Mouse (Mus musculus): ENCODE measurements around the gene Mmp9. TPM values are rescaled to one million over a fixed set of nuclear protein-coding genes. Genes with fewer than 3 reads are reported as not detected.

The Mmp9 gene
- polyA plus RNA-seq, 1 experiment from 2014 or later: 37.2 TPM

GRCm38 (mm10) chr2:164942692-164943290 is 2.2 kb downstream of the Mmp9 start:
- Histone ChIP-seq H3K4me2 (no peak overlapping the region), H3K27ac (replicated peaks) (no peak overlapping the region), H3K9ac (no peak overlapping the region), H3K4me3 (no peak overlapping the region), H3K27me3 (peaks cover 21% of the 10 kb centered on the region), H3K36me3 (no peaks in the 10 kb centered on the region), H3K4me1 (replicated peaks) (peaks cover 27% of the 10 kb centered on the region), H3K9me3 (no peaks in the 10 kb centered on the region)
- whole genome bisulfite sequencing: 20% methylated on average over 5 of the region's 5 CpGs
- ATAC-seq (ENCODE audit: low FRiP score, low read depth): no peak

DNA sequence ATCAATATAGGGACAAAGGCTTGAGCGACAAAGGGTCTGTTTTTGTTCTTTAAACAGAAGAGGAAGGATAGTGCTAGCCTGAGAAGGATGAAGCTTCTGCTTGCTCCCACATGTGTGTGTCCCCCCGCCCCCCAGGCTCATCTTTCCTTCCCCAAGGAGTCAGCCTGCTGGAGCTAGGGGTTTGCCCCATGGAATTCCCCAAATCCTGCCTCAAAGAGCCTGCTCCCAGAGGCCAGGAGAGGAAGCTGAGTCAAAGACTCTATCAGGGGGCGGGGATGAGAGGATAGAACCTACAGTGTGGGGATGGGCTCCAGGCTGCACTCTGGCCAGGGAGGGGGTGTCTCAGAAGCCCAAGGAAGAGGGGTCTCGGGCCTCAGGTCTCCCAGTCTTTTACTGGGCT is 6.9 kb downstream of the Mmp9 start:
- Histone ChIP-seq H3K27me3 (peaks cover 64% of the 10 kb centered on the region), H3K4me2 (no peak overlapping the region), H3K4me3 (no peak overlapping the region), H3K36me3 (no peaks in the 10 kb centered on the region), H3K9me3 (no peaks in the 10 kb centered on the region), H3K4me1 (replicated peaks) (peaks cover 13% of the 10 kb centered on the region), H3K9ac (no peak overlapping the region), H3K27ac (replicated peaks) (no peak overlapping the region)
- ATAC-seq (ENCODE audit: low FRiP score, low read depth): no peak
- 33% methylated on average over 4 of the region's 4 CpGs for WGBS

GRCm38 (mm10) chr2:164947930-164948329 is 7.3 kb downstream of the Mmp9 start:
- no peaks in the 10 kb centered on the region for H3K36me3 ChIP-seq
- no peak for ATAC-seq (ENCODE audit: low FRiP score, low read depth)
- H3K4me3 ChIP-seq: no peak overlapping the region
- H3K9ac ChIP-seq: no peak overlapping the region
- peaks cover 66% of the 10 kb centered on the region for H3K27me3 ChIP-seq
- H3K9me3 ChIP-seq: no peaks in the 10 kb centered on the region
- no peak overlapping the region for H3K27ac ChIP-seq (replicated peaks)
- H3K4me1 ChIP-seq (replicated peaks): peaks cover 16% of the 10 kb centered on the region
- no peak overlapping the region for H3K4me2 ChIP-seq
- WGBS: 14% methylated on average over 6 of the region's 7 CpGs

DNA sequence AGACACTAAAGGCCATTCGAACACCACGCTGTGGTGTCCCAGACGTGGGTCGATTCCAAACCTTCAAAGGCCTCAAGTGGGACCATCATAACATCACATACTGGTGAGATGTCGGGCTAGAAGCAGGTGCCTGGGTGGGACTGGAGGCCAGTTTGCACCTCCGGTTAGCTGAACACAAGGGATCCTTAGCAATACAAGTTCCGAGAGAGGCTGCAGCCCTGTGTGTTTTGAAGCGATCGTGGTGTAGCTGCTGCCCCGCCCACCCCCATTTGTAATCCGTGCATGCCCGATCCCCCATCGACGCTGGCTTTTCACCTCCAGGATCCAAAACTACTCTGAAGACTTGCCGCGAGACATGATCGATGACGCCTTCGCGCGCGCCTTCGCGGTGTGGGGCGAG is 8.4 kb downstream of the Mmp9 start:
- Histone ChIP-seq H3K4me1 (replicated peaks) (peaks cover 23% of the 10 kb centered on the region), H3K4me2 (peak overlapping the region; percentile 47), H3K9ac (no peak overlapping the region), H3K9me3 (no peaks in the 10 kb centered on the region), H3K36me3 (no peaks in the 10 kb centered on the region), H3K4me3 (peak overlapping the region; percentile 27), H3K27me3 (peaks cover 69% of the 10 kb centered on the region), H3K27ac (replicated peaks) (no peak overlapping the region)
- no peak for ATAC-seq (ENCODE audit: low FRiP score, low read depth)
- 5% methylated on average over 25 of the region's 25 CpGs for WGBS

GRCm38 (mm10) chr2:164950501-164950900 is 9.9 kb downstream of the Mmp9 start:
- H3K36me3 ChIP-seq: no peaks in the 10 kb centered on the region
- no peaks in the 10 kb centered on the region for H3K9me3 ChIP-seq
- peaks cover 68% of the 10 kb centered on the region for H3K27me3 ChIP-seq
- WGBS: 27% methylated on average over 13 of the region's 13 CpGs
- peaks cover 23% of the 10 kb centered on the region for H3K4me1 ChIP-seq (replicated peaks)
- H3K4me2 ChIP-seq: no peak overlapping the region
- H3K27ac ChIP-seq (replicated peaks): no peak overlapping the region
- H3K4me3 ChIP-seq: no peak overlapping the region
- no peak overlapping the region for H3K9ac ChIP-seq
- no peak for ATAC-seq (ENCODE audit: low FRiP score, low read depth)

DNA sequence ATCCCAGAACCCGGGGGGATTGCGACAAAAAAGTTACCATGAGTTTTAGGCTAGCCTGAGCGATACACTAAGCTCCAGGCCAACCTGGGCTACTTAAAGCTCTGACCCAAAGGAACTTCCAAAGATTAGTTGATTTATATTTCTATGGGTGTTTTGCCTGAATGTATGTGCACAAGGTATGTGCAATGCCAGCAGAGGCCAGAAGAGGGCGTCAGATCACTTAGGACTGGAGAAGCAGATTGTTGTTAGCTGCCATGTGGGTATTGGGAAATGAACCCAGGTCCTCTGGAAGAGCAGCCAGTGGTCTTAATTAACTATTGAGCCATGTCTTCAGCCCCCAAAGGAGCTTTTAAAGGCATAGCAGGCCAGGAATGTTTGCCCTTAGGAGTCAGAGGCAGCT is 11.2 kb downstream of the Mmp9 start:
- Histone ChIP-seq H3K4me2 (no peak overlapping the region), H3K27me3 (peaks cover 63% of the 10 kb centered on the region)
- WGBS: 86% methylated on average over 4 of the region's 4 CpGs

GRCm38 (mm10) chr2:164952448-164952847 is 11.9 kb downstream of the Mmp9 start:
- H3K4me2 ChIP-seq: no peak overlapping the region
- H3K4me3 ChIP-seq: no peak overlapping the region
- peaks cover 23% of the 10 kb centered on the region for H3K4me1 ChIP-seq (replicated peaks)
- no peak overlapping the region for H3K9ac ChIP-seq
- H3K27me3 ChIP-seq: peaks cover 56% of the 10 kb centered on the region
- no peak for ATAC-seq (ENCODE audit: low FRiP score, low read depth)
- no peaks in the 10 kb centered on the region for H3K36me3 ChIP-seq
- H3K27ac ChIP-seq (replicated peaks): no peak overlapping the region
- WGBS: 42% methylated on average over 13 of the region's 13 CpGs
- no peaks in the 10 kb centered on the region for H3K9me3 ChIP-seq

More for the DNA sequence above, 11.2 kb downstream of the Mmp9 start:
- no peak overlapping the region for H3K27ac ChIP-seq (replicated peaks)
- no peaks in the 10 kb centered on the region for H3K36me3 ChIP-seq
- ATAC-seq (ENCODE audit: low FRiP score, low read depth): no peak
- H3K4me3 ChIP-seq: no peak overlapping the region
- H3K4me1 ChIP-seq (replicated peaks): peaks cover 23% of the 10 kb centered on the region
- no peaks in the 10 kb centered on the region for H3K9me3 ChIP-seq
- H3K9ac ChIP-seq: no peak overlapping the region

DNA sequence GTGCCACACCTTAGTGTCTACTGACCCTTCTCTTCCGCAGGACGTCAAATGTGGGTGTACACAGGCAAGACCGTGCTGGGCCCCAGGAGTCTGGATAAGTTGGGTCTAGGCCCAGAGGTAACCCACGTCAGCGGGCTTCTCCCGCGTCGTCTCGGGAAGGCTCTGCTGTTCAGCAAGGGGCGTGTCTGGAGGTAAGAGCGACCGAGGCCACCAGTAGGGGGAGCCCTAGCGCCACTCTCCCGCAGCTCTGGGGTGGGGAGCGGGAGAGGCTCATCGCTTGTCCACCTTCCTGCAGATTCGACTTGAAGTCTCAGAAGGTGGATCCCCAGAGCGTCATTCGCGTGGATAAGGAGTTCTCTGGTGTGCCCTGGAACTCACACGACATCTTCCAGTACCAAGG is 12.6 kb downstream of the Mmp9 start:
- Histone ChIP-seq H3K4me3 (no peak overlapping the region), H3K27ac (replicated peaks) (no peak overlapping the region), H3K27me3 (peaks cover 48% of the 10 kb centered on the region), H3K4me2 (peak overlapping the region; percentile 37), H3K9ac (no peak overlapping the region), H3K9me3 (no peaks in the 10 kb centered on the region), H3K36me3 (no peaks in the 10 kb centered on the region), H3K4me1 (replicated peaks) (peaks cover 20% of the 10 kb centered on the region)
- 1% methylated on average over 21 of the region's 21 CpGs for WGBS
- peak; percentile 72 for ATAC-seq (ENCODE audit: low FRiP score, low read depth)

DNA sequence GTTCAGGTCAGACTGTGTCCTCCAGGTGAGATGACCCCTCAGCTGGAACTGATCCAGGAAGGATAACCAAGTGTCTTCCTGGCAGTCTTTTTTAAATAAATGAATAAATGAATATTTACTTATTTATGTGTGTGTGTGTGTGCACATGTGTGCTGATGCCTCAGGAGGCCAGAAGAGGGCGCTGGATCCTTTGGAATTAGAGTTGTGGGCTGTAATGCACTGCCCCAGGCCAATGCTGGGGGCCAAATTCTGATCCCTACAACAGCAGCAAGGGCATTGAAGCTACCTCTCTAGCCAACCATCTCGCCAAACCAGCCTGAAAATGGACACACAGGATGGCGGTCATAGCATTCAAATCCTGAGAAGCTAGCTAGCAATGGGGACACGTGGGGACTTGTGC is 15.1 kb downstream of the Mmp9 start:
- peaks cover 14% of the 10 kb centered on the region for H3K4me1 ChIP-seq (replicated peaks)
- H3K9ac ChIP-seq: no peak overlapping the region
- H3K9me3 ChIP-seq: no peaks in the 10 kb centered on the region
- H3K36me3 ChIP-seq: no peaks in the 10 kb centered on the region
- no peak overlapping the region for H3K4me3 ChIP-seq
- peaks cover 25% of the 10 kb centered on the region for H3K27me3 ChIP-seq
- no peak overlapping the region for H3K4me2 ChIP-seq
- H3K27ac ChIP-seq (replicated peaks): no peak overlapping the region
- 74% methylated on average over 4 of the region's 4 CpGs for WGBS
- no peak for ATAC-seq (ENCODE audit: low FRiP score, low read depth)

DNA sequence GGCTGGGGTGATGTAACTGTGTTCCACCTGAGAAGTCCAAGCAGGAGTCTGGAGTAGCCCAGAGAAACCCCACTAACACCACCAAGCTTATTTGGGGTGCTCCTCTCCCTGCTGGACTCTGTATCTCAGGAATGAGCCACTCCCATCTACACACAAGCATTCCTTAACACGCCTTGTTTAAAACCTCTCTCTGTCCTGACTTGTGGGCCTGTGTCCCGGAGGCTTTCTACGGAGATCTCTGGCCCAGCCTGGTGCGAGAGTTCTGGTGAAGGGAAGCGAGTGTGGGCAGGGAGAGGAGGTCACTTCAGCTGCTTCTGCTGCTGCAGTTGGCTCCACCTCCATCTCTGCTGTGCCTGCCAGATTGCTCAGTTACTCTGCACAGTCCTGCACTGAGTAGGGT is 15.6 kb downstream of the Mmp9 start:
- H3K9me3 ChIP-seq: no peaks in the 10 kb centered on the region
- no peak overlapping the region for H3K4me2 ChIP-seq
- no peak overlapping the region for H3K9ac ChIP-seq
- H3K27ac ChIP-seq (replicated peaks): no peak overlapping the region
- H3K36me3 ChIP-seq: no peaks in the 10 kb centered on the region
- WGBS: 69% methylated on average over 5 of the region's 5 CpGs
- peaks cover 21% of the 10 kb centered on the region for H3K27me3 ChIP-seq
- ATAC-seq (ENCODE audit: low FRiP score, low read depth): no peak
- H3K4me3 ChIP-seq: no peak overlapping the region
- peaks cover 17% of the 10 kb centered on the region for H3K4me1 ChIP-seq (replicated peaks)

DNA sequence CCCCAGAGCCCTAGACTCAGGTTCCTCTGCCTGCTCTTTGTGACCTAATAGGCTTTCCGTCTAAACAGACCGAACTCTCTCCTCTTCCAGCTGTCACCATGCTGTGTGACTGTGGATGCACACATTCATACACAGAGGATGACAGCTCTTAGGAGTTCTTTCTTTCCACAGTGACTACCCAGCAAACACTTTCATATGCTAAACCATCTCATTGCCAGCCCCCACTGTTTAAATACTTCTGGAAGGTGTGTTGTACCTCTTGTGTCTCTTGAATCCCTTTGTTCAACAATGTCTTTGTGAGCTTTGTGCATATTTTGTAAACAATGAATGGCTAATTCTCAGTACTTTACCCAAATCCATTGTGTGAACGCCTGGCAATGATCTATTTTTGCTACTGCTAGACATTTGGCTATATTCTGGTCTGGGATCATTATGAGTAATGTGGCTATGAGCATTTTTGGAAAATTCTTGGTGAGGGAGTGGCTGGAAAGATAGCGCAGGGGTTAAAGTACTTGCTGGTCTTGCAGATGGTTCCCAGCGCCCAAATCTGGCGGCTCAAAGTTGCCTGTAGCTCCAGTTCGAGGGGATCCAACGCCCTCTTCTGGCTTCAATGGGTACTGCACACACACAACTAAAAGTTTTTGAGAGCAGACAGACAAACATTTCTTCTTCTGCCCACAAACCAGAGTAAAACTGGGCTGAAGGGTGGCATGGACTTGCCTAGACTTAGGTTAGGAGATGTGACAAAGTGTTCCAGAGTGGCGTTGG is 17.2 kb downstream of the Mmp9 start:
- WGBS: 64% methylated on average over 9 of the region's 9 CpGs
- Histone ChIP-seq H3K27ac (replicated peaks) (no peak overlapping the region), H3K27me3 (0 out of 2 replicates have a peak, but pooled peaks cover 8% of the 10 kb centered on the region), H3K36me3 (no peaks in the 10 kb centered on the region), H3K4me2 (no peak overlapping the region), H3K9ac (no peak overlapping the region), H3K9me3 (no peaks in the 10 kb centered on the region), H3K4me3 (no peak overlapping the region), H3K4me1 (replicated peaks) (peaks cover 31% of the 10 kb centered on the region)
- no peak for ATAC-seq (ENCODE audit: low FRiP score, low read depth)

GRCm38 (mm10) chr2:164960716-164961441 is 20.3 kb downstream of the Mmp9 start, which contains the start of gene Slc12a5:
Slc12a5 (plus strand) TSS chr2:164960802.
- Histone ChIP-seq H3K36me3 (no peaks in the 10 kb centered on the region), H3K4me2 (peak within 1 kb of the TSS; percentile 71), H3K9ac (peak within 1 kb of the TSS; percentile 63), H3K9me3 (no peaks in the 10 kb centered on the region), H3K4me3 (peak within 1 kb of the TSS; percentile 66), H3K27ac (replicated peaks) (peak within 1 kb of the TSS; percentile 75), H3K27me3 (no peaks in the 10 kb centered on the region), H3K4me1 (replicated peaks) (peaks cover 54% of the 10 kb centered on the region)
- peak; percentile 63; the same call in 1 of the 2 replicates for ATAC-seq (ENCODE audit: low FRiP score, low read depth)
- WGBS: 2% methylated on average over 36 of the region's 54 CpGs
